Mouse (Mus musculus): Measurements from ENCODE around the gene Tbc1d7. TPM values are rescaled to one million over a fixed set of nuclear protein-coding genes. Genes with fewer than 3 reads are reported as not detected.

Gene Tbc1d7
- polyA plus RNA-seq, 1 experiment from 2014 or later: 85.7 TPM

DNA sequence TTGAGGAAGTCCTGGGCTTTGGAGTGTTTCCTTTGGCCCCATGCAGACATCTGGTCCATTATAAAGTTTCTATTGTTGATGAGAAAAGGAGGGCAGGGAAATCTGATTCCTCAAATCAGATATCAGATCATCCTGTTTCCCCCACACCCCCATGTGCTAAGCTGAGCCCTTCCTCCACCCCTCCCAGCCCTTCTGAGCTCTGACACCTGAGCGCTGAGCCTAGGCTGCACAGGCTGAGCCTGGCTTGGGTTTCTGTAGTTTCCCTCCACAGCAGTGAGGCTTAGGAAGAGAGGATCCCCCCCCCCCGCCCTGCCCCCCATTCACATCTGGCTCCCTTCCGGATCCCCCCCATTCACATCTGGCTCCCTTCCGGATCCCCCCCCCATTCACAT is 46.6 kb downstream of the Tbc1d7 start:
- WGBS: 43% methylated on average over 3 of the region's 4 CpGs
- no peak overlapping the region for H3K4me2 ChIP-seq
- no peaks in the 10 kb centered on the region for H3K9me3 ChIP-seq

DNA sequence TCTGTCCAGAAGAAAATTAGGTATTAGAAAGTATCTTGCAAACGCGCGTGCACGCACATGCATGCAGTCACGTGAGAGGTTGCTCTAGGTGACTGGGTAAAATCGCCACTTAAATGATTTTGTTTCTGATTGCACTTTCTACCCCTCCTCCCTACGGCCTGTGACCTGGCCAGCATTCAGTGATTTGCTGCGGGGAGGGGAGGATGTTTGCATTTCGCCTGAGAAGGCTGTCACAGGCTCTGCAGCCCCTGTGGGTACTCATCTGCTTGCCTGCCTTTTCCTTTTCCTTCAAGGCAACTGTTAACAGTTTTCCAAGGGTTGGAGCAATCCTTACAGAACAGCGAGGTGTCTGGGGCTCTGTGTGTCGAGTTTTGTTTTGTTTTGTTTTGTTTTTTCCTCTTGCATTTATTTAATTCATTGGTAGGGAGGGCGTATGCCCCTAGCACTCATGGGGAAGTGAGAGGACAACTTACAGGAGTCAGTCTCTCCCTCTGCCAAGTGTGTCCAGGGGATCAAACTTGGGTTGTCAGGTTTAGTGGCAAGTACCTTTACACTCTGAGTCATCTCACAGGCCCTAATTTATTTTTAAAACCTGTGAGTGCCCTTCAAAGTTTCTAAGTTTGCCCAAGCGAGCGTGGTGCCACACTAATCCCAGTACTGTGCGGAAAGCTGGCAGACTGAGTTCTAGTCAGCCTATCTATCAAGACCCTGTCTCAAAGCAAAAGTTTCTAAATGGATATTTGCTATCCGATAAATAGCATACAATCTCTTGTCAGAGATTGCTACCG is 47.2 kb downstream of the Tbc1d7 start:
- H3K9me3 ChIP-seq: no peaks in the 10 kb centered on the region
- ATAC-seq (ENCODE audit: low FRiP score): no peak
- 53% methylated on average over 17 of the region's 17 CpGs for WGBS
- H3K36me3 ChIP-seq: no peaks in the 10 kb centered on the region
- no peak overlapping the region for H3K27ac ChIP-seq
- H3K4me1 ChIP-seq (replicated peaks): peaks cover 29% of the 10 kb centered on the region
- H3K27me3 ChIP-seq: no peaks in the 10 kb centered on the region
- no peak overlapping the region for H3K4me3 ChIP-seq
- peak overlapping the region; percentile 8; the same call in 1 of the 2 replicates for H3K4me2 ChIP-seq
- no peak overlapping the region for H3K9ac ChIP-seq

More for the DNA sequence above, 46.6 kb downstream of the Tbc1d7 start:
- Histone ChIP-seq H3K36me3 (no peaks in the 10 kb centered on the region), H3K27me3 (no peaks in the 10 kb centered on the region), H3K27ac (no peak overlapping the region), H3K9ac (no peak overlapping the region), H3K4me1 (replicated peaks) (peaks cover 29% of the 10 kb centered on the region), H3K4me3 (no peak overlapping the region)
- no peak for ATAC-seq (ENCODE audit: low FRiP score)

DNA sequence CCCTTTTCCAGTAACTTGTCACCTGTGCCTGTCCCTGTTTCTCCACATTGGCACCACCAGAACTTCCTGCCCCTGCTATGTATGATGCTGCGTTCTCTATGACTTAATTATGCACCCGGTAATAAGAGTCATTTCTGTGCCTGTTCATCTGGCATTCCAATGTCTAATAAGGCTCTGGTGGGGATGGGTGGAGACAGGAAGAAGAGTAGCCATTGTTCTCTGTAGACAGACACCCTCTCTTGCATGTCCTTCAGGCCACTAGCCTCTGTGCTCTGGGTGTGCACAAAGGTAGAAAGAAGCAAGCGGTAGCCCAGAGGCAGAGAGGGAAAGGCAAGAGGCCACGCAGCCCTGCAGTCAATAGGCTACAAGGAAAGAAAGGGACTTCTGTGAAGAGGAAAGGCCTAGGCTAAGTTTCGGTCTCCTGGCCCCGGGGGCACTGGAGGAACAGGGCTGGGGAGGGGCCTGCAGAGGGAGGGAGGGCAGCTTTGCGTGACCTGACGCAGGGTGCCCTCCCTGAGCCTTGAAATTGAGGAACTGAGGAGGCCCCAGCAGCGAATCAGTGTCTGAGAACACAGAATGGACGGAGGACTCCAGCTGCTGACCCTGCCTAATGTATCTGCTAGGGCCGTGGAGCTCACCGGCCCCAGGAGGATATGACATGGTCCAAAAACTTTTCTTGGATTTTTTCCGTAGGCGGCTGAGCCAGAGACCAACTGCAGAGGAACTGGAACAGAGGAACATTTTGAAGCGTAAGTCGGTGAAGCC is 48.8 kb downstream of the Tbc1d7 start:
- WGBS: 66% methylated on average over 16 of the region's 16 CpGs
- Histone ChIP-seq H3K4me1 (replicated peaks) (peaks cover 29% of the 10 kb centered on the region), H3K27me3 (no peaks in the 10 kb centered on the region), H3K4me3 (no peak overlapping the region), H3K36me3 (no peaks in the 10 kb centered on the region), H3K27ac (no peak overlapping the region; the same call in 1 of the 2 replicates), H3K9ac (peak overlapping the region; percentile 29; the same call in 1 of the 2 replicates), H3K9me3 (no peaks in the 10 kb centered on the region), H3K4me2 (no peak overlapping the region)
- no peak for ATAC-seq (ENCODE audit: low FRiP score)

DNA sequence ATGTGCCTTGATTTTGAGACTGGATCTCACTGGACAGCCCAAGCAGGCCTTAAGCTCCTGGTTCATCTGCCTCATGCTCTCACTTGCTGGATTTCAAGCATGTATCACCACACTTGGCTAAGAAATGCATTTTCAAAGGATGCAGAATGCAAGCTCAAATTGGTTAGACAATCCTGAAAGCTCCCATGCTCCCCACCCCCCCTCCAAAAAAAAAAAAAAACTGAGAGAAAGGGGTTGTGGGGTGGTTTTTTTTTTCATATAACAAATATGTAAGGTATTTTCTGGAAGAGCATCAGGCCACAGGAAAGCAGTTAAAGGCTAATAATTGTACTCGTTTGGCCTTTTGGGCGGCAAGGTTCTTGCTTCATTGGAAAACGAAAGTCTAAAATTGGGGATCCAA is 58.2 kb downstream of the Tbc1d7 start:
- 96% methylated on average over 3 of the region's 3 CpGs for WGBS
- Histone ChIP-seq H3K4me2 (no peak overlapping the region), H3K9ac (no peak overlapping the region), H3K27me3 (no peaks in the 10 kb centered on the region), H3K27ac (no peak overlapping the region), H3K9me3 (no peaks in the 10 kb centered on the region), H3K4me3 (no peak overlapping the region), H3K36me3 (0 out of 2 replicates have a peak, but pooled peaks cover 4% of the 10 kb centered on the region), H3K4me1 (replicated peaks) (peaks cover 5% of the 10 kb centered on the region)
- ATAC-seq (ENCODE audit: low FRiP score): no peak

DNA sequence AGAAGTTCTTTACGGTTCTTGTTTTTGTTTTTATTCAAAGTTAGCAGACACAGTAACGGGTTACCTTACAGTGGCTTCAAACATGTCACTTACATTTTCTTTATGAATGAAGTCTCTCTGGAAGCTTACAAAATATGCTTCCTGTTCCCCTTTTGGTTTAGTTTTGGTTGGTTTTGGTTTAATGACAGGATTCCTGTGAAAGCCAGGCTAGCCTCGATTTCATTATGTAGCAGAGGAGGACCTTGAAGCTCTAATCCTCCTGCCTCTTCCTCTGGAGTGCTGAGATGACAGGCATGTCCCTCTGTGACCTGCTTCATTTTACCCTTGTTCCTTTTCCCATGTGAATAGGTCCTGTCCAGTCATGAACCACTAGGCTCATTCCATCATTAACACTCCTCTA is 58.6 kb downstream of the Tbc1d7 start:
- Histone ChIP-seq H3K27me3 (no peaks in the 10 kb centered on the region), H3K9ac (no peak overlapping the region), H3K27ac (no peak overlapping the region), H3K4me1 (replicated peaks) (peaks cover 5% of the 10 kb centered on the region), H3K36me3 (0 out of 2 replicates have a peak, but pooled peaks cover 4% of the 10 kb centered on the region), H3K4me3 (no peak overlapping the region), H3K4me2 (no peak overlapping the region), H3K9me3 (no peaks in the 10 kb centered on the region)
- no peak for ATAC-seq (ENCODE audit: low FRiP score)
- 88% methylated on average over 3 of the region's 3 CpGs for WGBS

DNA sequence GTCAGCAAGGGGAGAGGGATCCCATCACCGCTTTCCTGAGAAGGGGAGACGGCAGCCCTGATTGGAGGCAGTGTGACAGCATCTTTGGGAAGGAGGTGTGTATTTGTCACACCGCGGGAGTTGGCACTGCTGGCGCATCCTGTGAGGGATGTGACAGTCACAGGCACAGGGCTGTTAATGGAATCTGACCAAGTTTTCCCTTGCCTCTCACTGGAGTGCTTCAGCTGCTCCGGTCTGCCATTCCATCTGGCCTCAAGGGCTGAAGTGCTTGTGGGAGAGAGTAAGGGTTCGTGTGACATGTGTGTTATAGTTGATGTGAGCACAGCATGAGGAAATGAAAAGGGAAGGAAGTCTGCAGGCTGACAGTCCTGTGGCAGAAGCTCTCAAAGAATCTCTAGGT is 59.0 kb downstream of the Tbc1d7 start:
- peaks cover 5% of the 10 kb centered on the region for H3K4me1 ChIP-seq (replicated peaks)
- H3K4me2 ChIP-seq: no peak overlapping the region
- H3K36me3 ChIP-seq: 0 out of 2 replicates have a peak, but pooled peaks cover 4% of the 10 kb centered on the region
- H3K9me3 ChIP-seq: no peaks in the 10 kb centered on the region
- no peak overlapping the region for H3K4me3 ChIP-seq
- 72% methylated on average over 7 of the region's 7 CpGs for WGBS
- no peaks in the 10 kb centered on the region for H3K27me3 ChIP-seq
- H3K27ac ChIP-seq: no peak overlapping the region
- no peak for ATAC-seq (ENCODE audit: low FRiP score)
- no peak overlapping the region for H3K9ac ChIP-seq

DNA sequence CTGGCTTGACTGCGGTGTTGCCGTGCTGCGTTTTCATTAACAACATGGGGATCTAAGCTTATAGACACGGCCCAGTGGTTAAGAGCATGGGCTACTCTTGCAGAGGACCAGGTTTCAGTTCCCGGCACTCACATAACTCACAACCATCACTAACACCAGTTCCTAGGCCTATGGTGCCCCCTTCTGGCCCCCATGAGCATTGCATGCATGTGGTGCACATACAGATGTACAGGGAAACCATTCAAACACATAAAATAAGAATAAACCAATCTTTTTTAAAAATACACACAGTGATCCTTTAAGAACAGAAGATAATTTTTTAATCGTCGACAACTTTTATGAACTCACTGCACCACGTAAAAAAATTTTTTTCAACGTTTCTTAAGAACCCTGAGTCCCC is 66.8 kb downstream of the Tbc1d7 start:
- 95% methylated on average over 9 of the region's 9 CpGs for WGBS
- H3K36me3 ChIP-seq: peaks cover 8% of the 10 kb centered on the region
- no peak overlapping the region for H3K27ac ChIP-seq
- H3K4me1 ChIP-seq (replicated peaks): no peaks in the 10 kb centered on the region; the same call in 1 of the 2 replicates
- peaks cover 3% of the 10 kb centered on the region; the same call in 1 of the 2 replicates for H3K9me3 ChIP-seq
- no peak overlapping the region for H3K9ac ChIP-seq
- no peak overlapping the region for H3K4me2 ChIP-seq
- H3K4me3 ChIP-seq: no peak overlapping the region
- ATAC-seq (ENCODE audit: low FRiP score): no peak
- no peaks in the 10 kb centered on the region for H3K27me3 ChIP-seq

DNA sequence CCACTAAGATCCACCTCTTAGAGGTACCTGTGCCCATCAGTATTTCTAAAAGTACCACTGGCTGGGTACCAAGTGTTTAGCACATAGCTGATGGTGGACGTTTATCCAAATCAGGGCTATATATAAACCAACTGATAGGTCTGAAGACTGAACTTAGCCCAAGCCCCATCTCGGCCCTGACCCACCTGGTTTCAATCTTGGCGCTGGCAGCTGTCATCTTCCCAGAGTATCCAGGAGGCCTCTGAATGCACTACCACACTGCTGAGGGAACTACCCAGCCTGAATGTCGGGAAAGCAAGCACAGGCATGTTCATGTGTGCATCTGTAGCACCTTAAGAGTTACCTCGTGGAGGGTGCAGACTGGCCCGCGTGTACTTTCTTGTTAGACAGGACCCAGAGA is 68.4 kb downstream of the Tbc1d7 start:
- ATAC-seq (ENCODE audit: low FRiP score): no peak
- Histone ChIP-seq H3K36me3 (peaks cover 16% of the 10 kb centered on the region), H3K27ac (0 out of 2 replicates have a peak overlapping the region, but pooled peaks have one; percentile 55), H3K9me3 (peaks cover 3% of the 10 kb centered on the region; the same call in 1 of the 2 replicates), H3K4me1 (replicated peaks) (no peaks in the 10 kb centered on the region; the same call in 1 of the 2 replicates), H3K4me3 (no peak overlapping the region), H3K9ac (no peak overlapping the region), H3K4me2 (no peak overlapping the region), H3K27me3 (no peaks in the 10 kb centered on the region)
- WGBS: 89% methylated on average over 7 of the region's 7 CpGs

Other genes with a start within 250 kb of the Tbc1d7 start
- gene Gfod1, start 132.7 kb upstream of the Tbc1d7 start, polyA plus RNA-seq (2015; fragmentation: Nextera tagmentation; extraction: Ambion mirVana): 2.0 and 2.2 TPM in 2 replicates
- 38.6 and 38.9 TPM in 2 replicates for gene Sirt5, start 194.0 kb upstream of the Tbc1d7 start, polyA plus RNA-seq (2015; fragmentation: Nextera tagmentation; extraction: Ambion mirVana)
- gene Nol7, start 226.9 kb upstream of the Tbc1d7 start, polyA plus RNA-seq (2015; fragmentation: Nextera tagmentation; extraction: Ambion mirVana): 157 and 187 TPM in 2 replicates